Mouse (Mus musculus): ENCODE data around the gene Babam2. TPM values are rescaled to one million over a fixed set of nuclear protein-coding genes. Genes with fewer than 3 reads are reported as not detected.

Gene Babam2
- polyA plus RNA-seq (2015; fragmentation: Nextera tagmentation; extraction: Ambion mirVana), result 46.8 and 50.4 TPM in 2 replicates

GRCm38 (mm10) chr5:31697644-31698296 lies at the start of gene Babam2:
Gene Babam2 (plus strand): TSS chr5:31697684.

DNA sequence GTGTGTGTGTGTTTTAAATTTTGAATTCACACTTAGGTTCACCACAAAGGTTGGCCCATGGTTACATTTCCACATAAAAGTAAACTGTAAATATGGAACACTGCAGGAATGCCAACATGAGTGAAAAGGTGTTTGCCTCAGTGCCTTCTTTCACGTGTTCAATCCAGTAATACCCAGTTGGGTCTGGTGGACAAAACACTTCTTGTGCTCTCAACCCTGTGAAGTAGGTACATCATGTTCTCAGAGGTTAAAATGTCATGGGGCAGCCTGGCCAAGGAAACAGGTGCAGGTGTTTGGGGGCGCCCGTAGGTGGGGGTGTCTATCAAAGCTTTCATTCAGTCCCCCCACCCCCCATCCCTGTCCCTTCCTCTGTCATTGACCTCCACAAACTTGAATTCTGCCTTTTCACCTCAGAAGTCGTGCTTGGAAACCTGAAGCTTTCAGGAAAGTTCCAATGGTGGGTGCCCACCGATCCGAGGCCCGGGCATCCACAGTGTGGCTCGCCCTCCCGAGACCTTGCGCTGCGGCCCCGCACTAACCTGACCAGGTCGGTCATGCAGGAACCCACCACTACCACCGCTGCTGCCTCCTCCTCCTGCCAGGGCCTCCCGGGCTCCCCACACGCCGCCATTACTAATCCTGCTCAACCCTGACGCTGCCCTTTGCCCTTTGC lies 377 bp upstream of the Babam2 start, which contains the start of gene Rbks:
Gene Rbks, minus strand, starts transcription at position 657 of the 673 bp plus-strand sequence.

Other genes starting within 250 kb of the Babam2 start
- gene Zfp512, start 245.3 kb upstream of the Babam2 start, polyA plus RNA-seq (2015; fragmentation: Nextera tagmentation; extraction: Ambion mirVana), result 21.0 and 25.4 TPM in 2 replicates
- gene 4930548H24Rik, start 211.9 kb upstream of the Babam2 start, polyA plus RNA-seq (2015; fragmentation: Nextera tagmentation; extraction: Ambion mirVana), result not detected in 2 replicates
- gene Gpn1, start 202.9 kb upstream of the Babam2 start, polyA plus RNA-seq (2015; fragmentation: Nextera tagmentation; extraction: Ambion mirVana), result 17.1 and 19.3 TPM in 2 replicates
- gene Slc4a1ap, start 170.7 kb upstream of the Babam2 start, polyA plus RNA-seq (2015; fragmentation: Nextera tagmentation; extraction: Ambion mirVana), result 17.9 and 19.3 TPM in 2 replicates
- 9.7 and 11.1 TPM in 2 replicates for gene Supt7l, start 169.9 kb upstream of the Babam2 start, polyA plus RNA-seq (2015; fragmentation: Nextera tagmentation; extraction: Ambion mirVana)
- 314 and 320 TPM in 2 replicates for gene Mrpl33, start 100.7 kb upstream of the Babam2 start, polyA plus RNA-seq (2015; fragmentation: Nextera tagmentation; extraction: Ambion mirVana)
- gene Rbks, start 57 bp upstream of the Babam2 start, polyA plus RNA-seq (2015; fragmentation: Nextera tagmentation; extraction: Ambion mirVana), result 24.7 and 25.5 TPM in 2 replicates